Mouse (Mus musculus): ENCODE results near the gene Znrf1.

DNA sequence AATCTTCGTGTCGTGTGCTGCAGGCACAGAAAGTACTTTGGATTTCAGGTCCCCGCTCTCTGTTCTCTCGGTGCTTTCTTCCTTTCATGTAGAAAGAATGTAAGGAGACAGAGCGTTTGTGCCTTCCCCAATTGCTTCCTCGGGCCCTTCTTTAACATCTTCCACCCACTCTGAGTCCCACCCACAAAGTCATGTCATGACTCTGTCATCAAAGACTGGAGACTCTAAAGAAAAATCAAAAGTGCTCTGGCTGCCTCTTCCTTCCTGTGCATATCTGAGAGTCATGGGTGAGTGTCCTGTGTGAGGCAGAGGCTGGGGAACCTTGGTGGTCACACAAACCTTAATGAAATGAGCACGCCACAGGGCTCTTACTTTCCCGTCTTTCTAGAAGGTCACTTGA is 8.7 kb upstream of the Znrf1 start:
- TF ChIP-seq POLR2A (IDR thresholded peaks at IDR 0.05; ENCODE audit: low read depth, low read length) (no peak), CTCF (IDR thresholded peaks at IDR 0.05; ENCODE audit: extremely low read depth, insufficient read length, insufficient replicate concordance, low read depth, low read length) (no peak)

All from small intestine, adult 2 months (tissue).